Mouse (Mus musculus) cortical plate, adult 2 months (tissue): Measurements from ENCODE around the gene Exoc7.

Experiments used
- CTCF ChIP-seq: fragments of 200-500 bp; IDR thresholded peaks from 2 replicates; pipeline ENCODE4 v1.5.1; 2011; ENCODE audit warnings: mild to moderate bottlenecking, control low read depth, low read length; ENCODE audit not compliant: insufficient read depth; ENCODE audit errors: extremely low read depth
- POLR2A ChIP-seq: fragments of 200-500 bp; IDR thresholded peaks from 2 replicates; pipeline ENCODE4 v1.6.1; 2011; ENCODE audit warnings: mild to moderate bottlenecking, low read length, control low read depth; ENCODE audit not compliant: insufficient read depth; ENCODE audit errors: extremely low read depth

GRCm38 (mm10) chr11:116281671-116282070, 25.4 kb downstream of the Exoc7 start:
- TF ChIP-seq CTCF, result no peak
- TF ChIP-seq POLR2A, result no peak
